Mouse (Mus musculus): ENCODE measurements at regions not wholly inside any gene's neighbourhood (a gene's known extent, or its start where the extent isn't known, plus 50 kb on each side); places are given as distances from the start of the nearest gene placed in this dataset.

- TF ChIP-seq CTCF (conservative IDR thresholded peaks at IDR 0.05; ENCODE audit: insufficient read depth, insufficient read length, low read depth, low read length) (no peak), POLR2A (IDR thresholded peaks at IDR 0.05; ENCODE audit: low read depth, low read length) (no peak)
Observed at GRCm38 (mm10) chr2:74168776-74169570, 257.8 kb upstream of the Atp5g3 start.

Measured in kidney, adult 2 months (tissue).